Mouse (Mus musculus): Measurements from ENCODE around the gene Dcaf8. TPM values are rescaled to one million over a fixed set of nuclear protein-coding genes. Genes with fewer than 3 reads are reported as not detected.

The Dcaf8 gene
- total and polyA plus RNA-seq, 3 experiments = 31.7 to 49.0 (median 45.8) TPM

DNA sequence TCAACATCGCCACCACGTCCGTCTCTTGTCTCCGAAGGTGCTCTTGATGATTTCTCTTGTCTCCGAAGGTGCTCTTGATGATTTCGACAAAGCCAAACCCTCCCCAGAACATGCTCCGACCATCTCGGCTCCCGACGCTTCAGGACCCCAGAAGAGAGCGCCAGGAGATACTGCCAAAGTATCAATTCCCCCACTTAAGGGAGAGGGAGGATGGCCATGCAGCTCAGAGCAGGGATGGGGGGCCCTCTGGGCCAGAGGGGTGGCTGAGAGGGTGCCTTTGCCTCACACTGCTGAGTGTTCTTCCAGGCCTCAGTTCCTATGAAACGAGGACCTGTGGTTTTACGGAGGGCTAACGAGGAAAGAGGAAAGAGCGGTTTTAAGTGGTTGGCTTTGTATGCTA lies 19.3 kb upstream of the Dcaf8 start:
- Histone ChIP-seq H3K4me3 (ENCODE audit: control insufficient read depth in 1 of 2, insufficient read depth in 1 of 2, low read depth in 2 of 2, low read length in 2 of 2) (no peak overlapping the region), H3K9ac (ENCODE audit: control insufficient read depth, low read depth, low read length, poor library complexity, severe bottlenecking) (no peak overlapping the region), H3K4me1 (ENCODE audit: control insufficient read depth in 1 of 2, insufficient read depth in 2 of 2, low read length in 2 of 2) (peaks cover 2 to 5% of the 10 kb centered on the region in 2 experiments), H3K27ac (ENCODE audit: control insufficient read depth, low read depth, low read length) (no peak overlapping the region), H3K9me3 (replicated peaks; ENCODE audit: insufficient read depth, low read length) (no peaks in the 10 kb centered on the region), H3K27me3 (ENCODE audit: control insufficient read depth in 1 of 2, insufficient read depth in 2 of 2, low read length in 2 of 2) (no peaks in the 10 kb centered on the region), H3K79me2 (ENCODE audit: control insufficient read depth, insufficient read depth, low read length, poor library complexity) (peaks cover 5% of the 10 kb centered on the region), H3K36me3 (ENCODE audit: control insufficient read depth in 1 of 2, insufficient read depth in 2 of 2, low read length in 2 of 2) (peaks cover 2 to 7% of the 10 kb centered on the region in 2 experiments)
- TF ChIP-seq TAL1 (IDR thresholded peaks at IDR 0.05; ENCODE audit: low read length) (no peak), ZNF384 (IDR thresholded peaks at IDR 0.05; ENCODE audit: low read depth, low read length) (no peak), GATA1 (IDR thresholded peaks at IDR 0.05; ENCODE audit: low read depth, low read length) (no peak), SMC3 (IDR thresholded peaks at IDR 0.05; ENCODE audit: low read depth, low read length) (no peak), MEF2A (IDR thresholded peaks at IDR 0.05; ENCODE audit: extremely low read depth, insufficient replicate concordance, low read depth, low read length, poor library complexity, severe bottlenecking) (no peak), CTCF (IDR thresholded peaks at IDR 0.05 in 2 of 3, conservative IDR thresholded peaks at IDR 0.05 in 1 of 3; ENCODE audit: control insufficient read depth in 1 of 3, insufficient read depth in 1 of 3, low read depth in 2 of 3, low read length in 3 of 3, poor library complexity in 1 of 3, severe bottlenecking in 1 of 3) (no peak)
- no peak for DNase-seq (ENCODE audit: low read depth, low spot score)

DNA sequence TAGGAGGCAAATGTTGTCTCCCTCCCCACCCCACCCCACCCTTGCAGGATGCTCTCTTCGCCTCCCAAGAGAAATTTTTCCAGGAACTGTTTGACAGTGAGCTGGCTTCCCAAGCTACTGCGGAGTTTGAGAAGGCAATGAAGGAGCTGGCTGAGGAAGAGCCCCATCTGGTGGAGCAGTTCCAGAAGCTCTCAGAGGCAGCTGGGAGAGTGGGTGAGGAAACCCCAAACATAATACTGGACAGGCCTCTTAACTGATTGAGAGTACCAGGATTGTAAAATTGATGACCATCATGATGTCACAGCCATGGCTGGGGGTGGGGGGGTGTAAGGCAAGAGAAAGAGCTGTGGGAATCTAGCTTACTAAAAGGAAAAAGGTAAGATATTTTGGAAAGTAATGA lies 18.8 kb upstream of the Dcaf8 start:
- no peaks in the 10 kb centered on the region for H3K27me3 ChIP-seq (ENCODE audit: control insufficient read depth in 1 of 2, insufficient read depth in 2 of 2, low read length in 2 of 2)
- no peak overlapping the region for H3K9ac ChIP-seq (ENCODE audit: control insufficient read depth, low read depth, low read length, poor library complexity, severe bottlenecking)
- peaks cover 5% of the 10 kb centered on the region for H3K79me2 ChIP-seq (ENCODE audit: control insufficient read depth, insufficient read depth, low read length, poor library complexity)
- H3K36me3 ChIP-seq (ENCODE audit: control insufficient read depth in 1 of 2, insufficient read depth in 2 of 2, low read length in 2 of 2) = peaks cover 2 to 7% of the 10 kb centered on the region in 2 experiments
- peaks cover 2 to 5% of the 10 kb centered on the region in 2 experiments for H3K4me1 ChIP-seq (ENCODE audit: control insufficient read depth in 1 of 2, insufficient read depth in 2 of 2, low read length in 2 of 2)
- DNase-seq (ENCODE audit: low read depth, low spot score) = no peak
- H3K4me3 ChIP-seq (ENCODE audit: control insufficient read depth in 1 of 2, insufficient read depth in 1 of 2, low read depth in 2 of 2, low read length in 2 of 2) = no peak overlapping the region
- TF ChIP-seq CTCF (IDR thresholded peaks at IDR 0.05 in 2 of 3, conservative IDR thresholded peaks at IDR 0.05 in 1 of 3; ENCODE audit: control insufficient read depth in 1 of 3, insufficient read depth in 1 of 3, low read depth in 2 of 3, low read length in 3 of 3, poor library complexity in 1 of 3, severe bottlenecking in 1 of 3) (peak; percentile 20 to 41 (median 41); a peak in 5 of 6 replicates), SMC3 (IDR thresholded peaks at IDR 0.05; ENCODE audit: low read depth, low read length) (peak; percentile 41), UBTF (IDR thresholded peaks at IDR 0.05; ENCODE audit: borderline replicate concordance, insufficient read depth, low read depth, low read length) (no peak), MXI1 (IDR thresholded peaks at IDR 0.05; ENCODE audit: low read depth, low read length) (no peak), RAD21 (IDR thresholded peaks at IDR 0.05; ENCODE audit: low read depth, low read length) (no peak; the same call in 1 of the 2 replicates)
- H3K27ac ChIP-seq (ENCODE audit: control insufficient read depth, low read depth, low read length) = no peak overlapping the region
- no peaks in the 10 kb centered on the region for H3K9me3 ChIP-seq (replicated peaks; ENCODE audit: insufficient read depth, low read length)

DNA sequence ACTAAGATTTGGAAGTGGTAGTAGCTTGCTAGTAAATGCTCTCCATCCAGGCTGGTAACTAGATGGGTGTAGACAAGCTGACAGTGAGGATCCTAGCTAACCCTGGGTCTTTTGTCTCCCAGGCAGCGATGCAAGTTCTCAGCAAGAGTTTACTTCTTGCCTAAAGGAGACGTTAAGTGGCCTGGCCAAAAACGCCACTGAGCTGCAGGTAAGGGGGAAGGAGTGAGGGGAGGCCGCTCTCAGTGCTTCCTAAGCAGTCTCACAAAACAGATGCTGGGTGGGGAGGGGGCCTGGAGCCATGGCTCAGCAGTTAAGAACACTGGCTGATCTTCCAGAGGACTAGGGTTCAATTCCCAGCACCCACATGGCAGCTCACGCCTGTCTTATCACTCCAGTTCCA lies 18.1 kb upstream of the Dcaf8 start:
- Histone ChIP-seq H3K36me3 (ENCODE audit: control insufficient read depth in 1 of 2, insufficient read depth in 2 of 2, low read length in 2 of 2) (peaks cover 2 to 8% of the 10 kb centered on the region in 2 experiments), H3K4me3 (ENCODE audit: control insufficient read depth in 1 of 2, insufficient read depth in 1 of 2, low read depth in 2 of 2, low read length in 2 of 2) (no peak overlapping the region), H3K27ac (ENCODE audit: control insufficient read depth, low read depth, low read length) (no peak overlapping the region), H3K9ac (ENCODE audit: control insufficient read depth, low read depth, low read length, poor library complexity, severe bottlenecking) (no peak overlapping the region), H3K27me3 (ENCODE audit: control insufficient read depth in 1 of 2, insufficient read depth in 2 of 2, low read length in 2 of 2) (no peaks in the 10 kb centered on the region), H3K4me1 (ENCODE audit: control insufficient read depth in 1 of 2, insufficient read depth in 2 of 2, low read length in 2 of 2) (peaks cover 2 to 5% of the 10 kb centered on the region in 2 experiments), H3K79me2 (ENCODE audit: control insufficient read depth, insufficient read depth, low read length, poor library complexity) (peaks cover 5% of the 10 kb centered on the region), H3K9me3 (replicated peaks; ENCODE audit: insufficient read depth, low read length) (no peaks in the 10 kb centered on the region)
- DNase-seq (ENCODE audit: low read depth, low spot score) = no peak
- TF ChIP-seq MAX (IDR thresholded peaks at IDR 0.05; ENCODE audit: low read length) = no peak

All from MEL (cell line).